Mouse (Mus musculus) adipocyte (in vitro differentiated cells): ENCODE measurements around the gene Def8.

ENCODE experiments used
- DNase-seq: peaks from one replicate; pipeline ENCODE4 v3.0.0-alpha.2; 2016; ENCODE audit warnings: low spot score

Gene Def8

DNA sequence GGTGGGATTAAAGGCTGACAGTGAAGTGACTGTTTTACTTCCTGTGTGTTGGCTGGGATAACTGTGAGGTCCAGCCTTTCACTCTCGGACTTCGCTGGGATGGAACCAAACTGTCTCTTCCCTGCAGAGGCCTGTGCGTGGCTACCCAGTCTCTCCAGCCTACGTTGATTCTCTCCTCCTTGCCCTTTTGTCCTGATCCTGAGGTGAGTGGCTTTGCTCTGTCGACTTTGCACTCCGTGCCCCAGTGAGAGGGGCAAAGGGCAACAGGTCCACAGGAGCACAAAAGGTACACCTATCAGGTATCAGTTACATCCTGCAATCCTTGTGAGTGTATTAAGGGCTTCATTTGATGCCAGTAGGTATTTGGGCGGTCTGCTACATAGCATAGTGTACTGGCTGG, at the start of gene Def8:
TSS of gene Def8 (plus strand) at position 87 of the 400 bp plus-strand sequence.
- DNase-seq, result no peak

DNA sequence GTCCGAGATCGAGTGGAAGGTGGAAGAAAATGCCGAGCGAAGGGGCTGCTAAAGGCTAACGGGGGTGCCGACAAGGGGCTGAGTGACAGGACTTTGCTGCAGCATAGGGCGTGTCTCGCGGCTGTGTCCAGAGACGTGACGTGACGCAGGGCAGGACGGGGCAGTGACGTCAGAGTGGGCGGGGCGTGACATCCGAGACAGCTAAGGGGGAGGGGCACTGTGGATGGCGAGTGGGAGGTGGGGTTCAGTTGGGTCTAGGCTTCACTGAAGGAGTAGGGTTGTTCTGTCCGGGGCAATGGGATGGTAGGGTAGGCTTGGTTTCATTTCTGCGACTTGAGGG, 49.1 kb upstream of the Def8 start:
- peak; percentile 86 for DNase-seq

- no peak for DNase-seq
These were observed 47.6 kb upstream of the Def8 start for GRCm38 (mm10) chr8:123375701-123376100.

DNA sequence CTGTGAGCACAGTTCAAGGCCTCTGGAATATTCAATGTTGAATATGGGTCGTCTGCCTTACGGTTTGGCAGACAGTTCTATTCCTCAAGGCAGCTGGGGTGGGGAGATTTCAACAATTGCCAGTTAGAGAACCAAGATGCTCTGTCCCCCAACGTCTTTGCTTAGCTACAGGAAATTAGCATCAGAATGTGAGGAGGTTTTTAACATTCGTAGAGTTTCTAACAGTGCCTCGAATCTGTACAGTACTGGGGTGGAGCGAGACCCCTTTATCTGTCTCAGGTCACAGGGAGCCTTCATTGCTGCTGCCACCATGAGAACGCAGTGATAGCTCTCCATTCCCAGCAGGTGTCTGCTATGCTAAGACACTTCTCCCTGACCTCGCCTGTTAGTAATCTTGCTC, 47.2 kb upstream of the Def8 start:
- no peak for DNase-seq

GRCm38 (mm10) chr8:123381711-123382110, 41.6 kb upstream of the Def8 start:
- DNase-seq, result no peak

DNA sequence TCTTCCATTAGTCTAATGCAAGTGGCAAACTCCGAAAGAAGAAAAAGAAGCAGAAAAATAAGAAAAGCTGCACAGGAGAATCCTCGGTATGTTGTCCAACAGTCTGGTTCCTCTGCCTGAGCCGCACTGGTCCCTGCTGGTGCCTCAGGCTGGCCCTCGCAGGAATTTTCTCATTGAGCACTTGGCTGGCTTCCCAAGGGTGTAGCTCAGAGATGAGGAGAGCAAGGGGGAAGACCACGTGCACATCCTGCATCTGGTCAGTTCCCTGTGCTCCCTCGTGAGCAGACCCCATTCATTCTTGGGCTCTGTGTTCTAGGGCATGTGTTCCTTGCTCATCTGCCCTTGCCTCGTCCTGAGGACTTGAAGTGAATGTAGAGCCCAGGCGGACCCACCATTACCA, 40.8 kb upstream of the Def8 start:
- DNase-seq, result no peak

DNA sequence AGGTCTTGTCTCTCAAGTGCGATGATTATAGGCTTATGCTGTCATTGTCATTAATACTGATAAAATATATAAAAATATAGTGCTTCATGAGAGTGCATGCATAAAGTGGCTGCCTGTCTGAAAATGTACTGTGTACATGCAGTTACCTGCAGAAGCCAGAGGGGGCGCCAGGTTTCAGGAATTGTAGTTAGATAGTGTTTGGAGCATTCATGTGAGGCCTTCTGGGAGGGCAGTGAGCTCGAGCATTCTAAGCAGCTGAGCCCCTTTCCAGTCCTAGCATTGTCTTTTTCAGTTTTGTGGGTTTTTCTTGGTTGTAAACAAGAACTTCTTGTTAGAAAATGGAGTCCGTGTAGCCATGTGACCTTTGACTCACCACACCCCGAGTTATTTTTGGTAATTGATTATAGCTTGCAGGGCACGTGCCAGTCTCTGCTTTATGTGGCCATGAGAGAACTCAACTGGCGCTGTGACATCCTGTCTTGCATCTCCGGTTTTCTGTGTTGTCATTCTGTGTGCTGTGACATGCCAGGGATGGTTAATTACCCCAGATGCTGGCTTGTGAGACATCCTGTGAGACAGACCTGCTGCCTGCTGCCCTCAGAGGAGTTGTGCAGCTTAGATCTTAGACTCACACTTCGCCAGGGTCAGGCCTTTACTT, 38.3 kb upstream of the Def8 start:
- no peak for DNase-seq

DNA sequence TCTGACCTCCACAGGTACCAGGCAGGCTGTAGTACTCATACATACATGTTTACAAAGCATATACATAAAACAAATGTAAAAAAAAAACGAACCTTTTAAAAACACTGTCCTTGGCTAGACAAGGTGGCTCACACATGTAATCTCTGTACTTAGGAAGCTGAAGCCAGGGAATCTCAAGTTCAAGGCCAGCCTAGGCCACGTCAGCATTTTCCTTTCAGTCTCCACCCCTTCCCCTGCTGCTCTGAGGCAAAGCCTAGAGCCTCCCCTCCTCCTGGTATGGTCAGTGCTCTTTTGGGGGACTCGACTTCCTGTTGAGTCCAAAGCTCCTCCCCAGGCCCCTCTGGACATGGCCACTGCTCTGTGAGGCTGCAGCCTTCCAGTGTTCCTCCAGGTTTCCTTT, 36.3 kb upstream of the Def8 start:
- DNase-seq, result no peak

GRCm38 (mm10) chr8:123387801-123388200, 35.5 kb upstream of the Def8 start:
- DNase-seq, result no peak

GRCm38 (mm10) chr8:123389026-123389425, 34.3 kb upstream of the Def8 start:
- DNase-seq, result no peak

DNA sequence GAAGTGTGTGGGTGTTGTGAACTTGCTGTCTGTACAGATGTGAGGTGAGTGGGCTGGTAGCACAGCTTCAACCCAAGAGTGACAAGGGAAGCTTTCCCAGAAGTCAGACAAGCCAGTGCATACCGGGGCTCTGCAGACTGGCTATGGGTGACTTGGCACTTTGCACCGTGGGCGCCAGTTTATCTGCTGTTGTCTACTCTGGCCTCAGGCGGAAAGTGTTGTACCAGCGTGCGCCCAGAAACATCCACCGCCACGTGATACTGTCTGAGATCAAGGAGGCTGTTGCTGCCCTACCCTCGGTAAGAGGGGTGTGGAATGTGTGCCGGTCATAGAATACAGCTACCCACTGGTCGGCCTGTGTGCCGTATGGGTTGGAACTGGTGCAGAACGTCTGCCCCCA, 25.0 kb upstream of the Def8 start:
- no peak for DNase-seq

DNA sequence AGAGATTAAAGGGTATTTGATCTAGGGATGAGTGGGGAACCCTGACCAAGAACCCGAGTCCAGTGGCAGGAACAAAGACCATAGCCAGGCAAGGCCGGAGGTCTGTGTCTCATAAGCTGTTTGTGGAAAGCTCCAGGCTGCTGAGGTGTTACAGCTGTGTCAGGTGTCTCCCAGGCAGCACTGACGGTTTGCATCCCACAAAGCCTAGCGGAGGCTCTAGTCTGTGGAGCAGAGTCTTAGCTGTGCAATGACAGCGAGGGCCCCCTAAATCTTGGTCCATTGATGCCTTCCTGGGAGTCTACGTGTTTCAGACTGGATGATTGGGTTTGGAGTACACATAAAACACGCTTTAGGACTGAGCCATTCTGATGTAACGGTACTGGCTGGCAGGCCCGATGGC, 21.4 kb upstream of the Def8 start:
- no peak for DNase-seq

DNA sequence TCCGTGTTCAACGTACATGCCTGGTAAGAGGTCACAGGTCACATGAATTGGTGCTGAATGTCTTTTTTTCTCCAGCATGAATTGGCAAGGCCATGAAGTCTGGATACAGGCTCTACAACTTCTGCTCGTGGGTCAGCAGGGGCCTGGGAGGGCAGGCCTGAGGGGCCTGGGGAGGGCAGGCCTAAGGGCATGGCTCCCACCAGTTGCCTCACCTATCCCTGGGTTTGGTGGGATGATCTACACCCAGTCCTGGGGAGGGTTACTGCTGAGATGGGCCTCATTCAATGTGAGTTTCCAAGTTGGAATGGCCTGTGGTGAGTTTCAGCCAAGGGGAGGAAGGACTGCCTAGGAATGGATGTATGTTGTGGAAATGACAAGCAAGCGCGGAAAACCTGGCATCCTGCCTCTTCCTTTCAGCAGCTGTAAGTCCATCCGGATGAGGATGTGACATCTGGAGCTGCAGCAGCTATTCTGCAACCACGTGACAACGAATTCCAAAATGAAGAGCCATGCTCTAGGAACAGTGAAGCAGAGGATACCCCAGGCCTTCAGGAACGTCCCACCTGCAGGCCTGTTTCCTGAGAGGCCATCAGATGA, 20.5 kb upstream of the Def8 start:
- DNase-seq, result no peak

DNA sequence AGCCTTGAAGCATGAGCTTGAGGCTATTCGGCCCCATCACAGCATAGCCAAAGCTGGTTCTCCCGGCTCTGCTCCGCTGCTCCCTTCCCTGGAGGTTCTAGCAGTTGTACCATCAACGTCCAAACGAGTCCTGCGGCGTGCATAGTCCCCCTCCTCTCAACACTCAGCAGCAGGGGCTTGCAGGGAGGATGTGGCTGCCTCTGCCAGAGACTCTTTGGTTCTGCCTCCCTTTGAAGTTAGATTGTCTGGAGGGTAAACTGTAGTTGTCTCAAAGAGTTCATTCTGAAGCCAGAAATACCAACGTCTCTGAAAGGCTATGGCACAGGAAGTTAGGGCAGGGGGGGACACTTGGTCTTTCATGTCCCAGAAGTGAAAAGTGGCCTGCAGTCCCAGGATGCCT, 18.8 kb upstream of the Def8 start:
- DNase-seq, result no peak

- peak; percentile 33 for DNase-seq
These were observed 16.5 kb upstream of the Def8 start, which contains the start of gene Mc1r for GRCm38 (mm10) chr8:123406786-123407185. Gene Mc1r, plus strand, starts transcription at chr8:123407107.

- DNase-seq, result no peak
These were observed 15.7 kb upstream of the Def8 start for GRCm38 (mm10) chr8:123407612-123408011.

DNA sequence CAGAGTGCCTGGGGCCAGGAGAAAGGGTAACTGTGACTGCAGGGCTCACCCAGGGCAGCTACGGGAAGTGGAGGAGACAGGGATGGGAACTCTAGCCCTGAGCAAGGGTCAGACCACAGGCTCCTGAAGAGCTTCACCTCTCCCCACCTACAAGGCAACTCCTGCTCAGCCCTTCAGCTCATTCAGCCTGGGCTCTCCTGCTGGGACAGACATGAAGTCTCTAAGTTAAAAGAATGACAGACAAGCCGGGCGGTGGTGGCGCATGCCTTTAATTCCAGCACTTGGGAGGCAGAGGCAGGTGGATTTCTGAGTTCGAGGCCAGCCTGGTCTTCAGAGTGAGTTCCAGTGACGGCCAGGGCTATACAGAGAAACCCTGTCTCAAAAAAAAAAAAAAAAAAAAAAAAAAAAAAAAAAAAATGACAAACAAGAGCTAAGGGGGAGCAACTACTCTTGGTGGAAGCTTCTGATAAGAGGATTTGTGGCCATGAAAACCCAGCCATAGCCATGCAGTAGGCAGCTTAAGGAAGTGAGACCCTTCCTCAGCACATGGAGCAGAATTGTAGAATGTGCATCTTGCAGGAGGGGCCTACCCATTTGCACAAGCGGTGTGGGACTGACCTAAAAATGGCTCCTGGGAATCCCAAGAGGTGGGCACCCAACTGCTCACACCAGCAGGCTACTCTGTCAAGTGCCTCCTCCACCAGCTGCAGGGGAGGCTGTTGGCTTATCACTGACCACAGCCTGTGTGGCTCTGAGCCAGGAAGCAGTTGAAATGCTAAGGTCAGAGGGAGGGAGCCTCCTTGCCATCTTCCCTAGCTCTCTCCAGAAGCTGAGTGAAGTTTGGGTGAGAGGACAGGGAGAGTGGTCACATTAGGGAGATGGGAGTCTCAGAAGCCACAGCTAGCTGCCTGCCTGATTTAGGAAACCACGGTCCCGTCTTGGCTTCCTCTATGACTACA, 14.5 kb upstream of the Def8 start:
- no peak for DNase-seq

- peak; percentile 55 for DNase-seq
These were observed 13.2 kb upstream of the Def8 start for GRCm38 (mm10) chr8:123410049-123410587.

GRCm38 (mm10) chr8:123410788-123411187, 12.5 kb upstream of the Def8 start:
- DNase-seq, result no peak

DNA sequence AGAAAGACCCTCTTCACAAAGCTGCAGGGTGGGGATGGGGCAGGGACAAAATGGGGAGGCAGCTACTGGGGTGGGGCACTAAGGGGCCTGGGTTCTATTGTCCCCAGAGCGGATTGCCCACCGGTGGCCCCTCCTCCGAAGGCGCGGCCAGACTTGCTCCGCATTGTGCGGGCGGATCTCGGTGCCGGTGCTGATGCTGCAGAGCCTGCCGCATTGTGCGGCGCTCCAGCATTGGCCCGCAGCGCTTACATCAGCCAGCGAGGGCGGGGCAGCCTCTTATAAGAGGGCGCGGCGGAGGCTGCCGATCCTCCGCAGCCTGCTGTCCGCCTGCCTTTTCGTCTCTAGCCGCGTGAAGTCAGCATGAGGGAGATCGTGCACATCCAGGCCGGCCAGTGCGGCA, 12.1 kb upstream of the Def8 start, which contains the start of gene Tubb3:
TSS of gene Tubb3 (plus strand) at position 179 of the 400 bp plus-strand sequence.
- no peak for DNase-seq

- DNase-seq, result no peak
These were observed 11.5 kb upstream of the Def8 start for GRCm38 (mm10) chr8:123411781-123412327.

- no peak for DNase-seq
These were observed 10.7 kb upstream of the Def8 start for GRCm38 (mm10) chr8:123412560-123413170.
